ENCODE assay signal across 13 mouse cellular contexts in the genomic region with DNA sequence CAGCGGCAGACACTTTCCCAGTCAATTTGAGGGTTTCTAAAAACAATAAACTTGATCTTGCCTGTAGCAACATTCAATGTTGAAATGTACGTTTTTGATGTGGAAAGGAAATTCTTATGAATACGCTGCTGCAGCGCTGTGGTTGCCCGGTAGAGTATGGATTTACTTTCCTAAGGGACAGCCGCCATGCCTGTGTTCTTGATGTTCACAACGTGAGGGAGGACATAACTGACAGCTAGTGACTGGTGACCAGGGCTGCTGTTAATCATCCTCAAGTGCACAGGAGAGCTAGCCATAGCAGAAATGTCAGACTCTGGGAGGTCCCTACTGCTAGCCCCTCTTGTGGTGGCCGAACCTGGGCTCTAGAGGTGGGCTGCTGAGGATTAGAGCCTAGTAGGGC. TPM values are rescaled to one million over a fixed set of nuclear protein-coding genes. Genes with fewer than 3 reads are reported as not detected.
DNase-seq lines count a peak whose midpoint lies in the region; ATAC-seq lines count a peak whose summit lies in the region.
"Had no signal": no experiment of that assay in that cellular context is flagged by ENCODE, and none has a peak within 500 bp of the region (broad histone marks: within the 10 kb centered on the region; RNA-seq: fewer than 3 reads in every experiment).

No protein-coding gene starts in this region.

- no peak overlapping the region for H3K4me2 ChIP-seq in hindbrain, embryonic 11.5 days (replicated peaks; ENCODE audit: low read depth, low read length)
- no peak overlapping the region for H3K4me2 ChIP-seq in hindbrain, embryonic 16.5 days (ENCODE audit: low read length)
- no peak overlapping the region for H3K4me2 ChIP-seq in neural tube, embryonic 11.5 days (ENCODE audit: low read depth)
- H3K4me2 ChIP-seq: hindbrain, embryonic 15.5 days had no signal

- peak; percentile 45 for DNase-seq in embryo, embryonic 10 days (ENCODE audit: low spot score)
- DNase-seq in embryo, embryonic 10.5 days (ENCODE audit: low spot score), result no peak
- no peak for DNase-seq in hindbrain, embryonic 11.5 days (ENCODE audit: low spot score)
- no peak for DNase-seq in neural tube, embryonic 11.5 days (ENCODE audit: low spot score)
- DNase-seq in neural tube, embryonic 10.5 days (ENCODE audit: extremely low spot score, low spot score), result no peak
- DNase-seq in retina, embryonic 14.5 days (ENCODE audit: low spot score), result no peak
- no peak for DNase-seq in left cerebral cortex, adult 9 months (ENCODE audit: low spot score in 2 of 2)
- DNase-seq: cerebellum, adult 2 months; left cerebral cortex, postnatal 4 days; lung, postnatal 36 days had no signal

- H3K9ac ChIP-seq in hindbrain, embryonic 11.5 days (ENCODE audit: low read depth, low read length), result no peak overlapping the region
- H3K9ac ChIP-seq in hindbrain, embryonic 16.5 days (ENCODE audit: low read depth, low read length), result no peak overlapping the region
- no peak overlapping the region; the same call in 1 of the 2 replicates for H3K9ac ChIP-seq in neural tube, embryonic 11.5 days (ENCODE audit: low read length)
- H3K9ac ChIP-seq: hindbrain, embryonic 15.5 days had no signal

- 0 out of 2 replicates have a peak, but pooled peaks cover 3% of the 10 kb centered on the region for H3K4me1 ChIP-seq in hindbrain, embryonic 11.5 days (replicated peaks; ENCODE audit: control insufficient read depth, insufficient read depth, low read length)
- peaks cover 7% of the 10 kb centered on the region for H3K4me1 ChIP-seq in hindbrain, embryonic 16.5 days (ENCODE audit: control insufficient read depth, insufficient read depth, low read depth, low read length)
- H3K4me1 ChIP-seq in neural tube, embryonic 11.5 days (ENCODE audit: control insufficient read depth, insufficient read depth, low read length), result peaks cover 6% of the 10 kb centered on the region

- no peaks in the 10 kb centered on the region for H3K9me3 ChIP-seq in hindbrain, embryonic 11.5 days (ENCODE audit: control insufficient read depth, low read length)
- H3K9me3 ChIP-seq in hindbrain, embryonic 16.5 days (ENCODE audit: control insufficient read depth, low read length), result no peaks in the 10 kb centered on the region
- H3K9me3 ChIP-seq in neural tube, embryonic 11.5 days (ENCODE audit: control insufficient read depth, low read length), result no peaks in the 10 kb centered on the region
- H3K9me3 ChIP-seq: hindbrain, embryonic 15.5 days had no signal

- no peaks in the 10 kb centered on the region for H3K27me3 ChIP-seq in hindbrain, embryonic 11.5 days (ENCODE audit: control insufficient read depth, insufficient read depth, low read length)
- no peaks in the 10 kb centered on the region for H3K27me3 ChIP-seq in hindbrain, embryonic 16.5 days (replicated peaks; ENCODE audit: control insufficient read depth, insufficient read depth, low read length)
- H3K27me3 ChIP-seq in neural tube, embryonic 11.5 days (ENCODE audit: control insufficient read depth, insufficient read depth, low read length), result no peaks in the 10 kb centered on the region
- H3K27me3 ChIP-seq: hindbrain, embryonic 15.5 days had no signal

- H3K4me3 ChIP-seq in hindbrain, embryonic 11.5 days (ENCODE audit: low read depth, low read length), result no peak overlapping the region
- H3K4me3 ChIP-seq in hindbrain, embryonic 16.5 days (ENCODE audit: low read length), result no peak overlapping the region
- no peak overlapping the region for H3K4me3 ChIP-seq in neural tube, embryonic 11.5 days (ENCODE audit: low read depth, low read length)
- H3K4me3 ChIP-seq: hindbrain, embryonic 15.5 days; layer of hippocampus, adult 2 months had no signal

- ATAC-seq in hindbrain, embryonic 11.5 days (ENCODE audit: low FRiP score), result no peak
- ATAC-seq in hindbrain, embryonic 16.5 days, result no peak
- no peak for ATAC-seq in neural tube, embryonic 11.5 days (ENCODE audit: insufficient read depth, low FRiP score, low TSS enrichment)

- H3K36me3 ChIP-seq in hindbrain, embryonic 11.5 days (ENCODE audit: control insufficient read depth, insufficient read depth, low read length), result no peaks in the 10 kb centered on the region
- H3K36me3 ChIP-seq in hindbrain, embryonic 16.5 days (ENCODE audit: control insufficient read depth, insufficient read depth, low read length), result peaks cover 6% of the 10 kb centered on the region; the same call in 1 of the 2 replicates
- H3K36me3 ChIP-seq in neural tube, embryonic 11.5 days (ENCODE audit: control insufficient read depth, insufficient read depth, low read length), result no peaks in the 10 kb centered on the region

- 78% methylated on average over 8 of the region's 8 CpGs for WGBS in hindbrain, embryonic 11.5 days
- WGBS in hindbrain, embryonic 16.5 days, result 69% methylated on average over 8 of the region's 8 CpGs
- WGBS in neural tube, embryonic 11.5 days, result 64% methylated on average over 8 of the region's 8 CpGs

- peak overlapping the region; percentile 74 for H3K27ac ChIP-seq in hindbrain, embryonic 11.5 days (ENCODE audit: low read depth, low read length)
- H3K27ac ChIP-seq in hindbrain, embryonic 16.5 days (ENCODE audit: low read depth, low read length), result no peak overlapping the region
- peak overlapping the region; percentile 75 for H3K27ac ChIP-seq in neural tube, embryonic 11.5 days (ENCODE audit: low read depth, low read length)
- H3K27ac ChIP-seq: hindbrain, embryonic 15.5 days; layer of hippocampus, adult 2 months had no signal

RNA-seq across cellular contexts. Expression of gene 4930558K02Rik, which starts 29.6 kb away (rescaled TPM):
- not detected in 2 replicates for polyA plus RNA-seq in hindbrain, embryonic 11.5 days (2014; fragmentation: Nextera tagmentation; extraction: Ambion mirVana)
- 0.25 TPM in 1 of 2 replicates, not detected in the other for polyA plus RNA-seq in hindbrain, embryonic 16.5 days (2015; fragmentation: Nextera tagmentation; extraction: Ambion mirVana)
- polyA plus RNA-seq in neural tube, embryonic 11.5 days (2014; fragmentation: Nextera tagmentation; extraction: Ambion mirVana), result not detected in 2 replicates
- polyA plus RNA-seq: cerebellum, adult 2 months had no signal

RNA-seq across cellular contexts. Expression of gene Pigc, which starts 40.1 kb away (rescaled TPM):
- polyA plus RNA-seq in hindbrain, embryonic 11.5 days (2014; fragmentation: Nextera tagmentation; extraction: Ambion mirVana), result 33.3 and 38.6 TPM in 2 replicates
- 36.2 and 37.1 TPM in 2 replicates for polyA plus RNA-seq in hindbrain, embryonic 16.5 days (2015; fragmentation: Nextera tagmentation; extraction: Ambion mirVana)
- 34.7 and 38.4 TPM in 2 replicates for polyA plus RNA-seq in neural tube, embryonic 11.5 days (2014; fragmentation: Nextera tagmentation; extraction: Ambion mirVana)
